Mouse (Mus musculus) ES-E14 (cell line): ENCODE measurements around the gene Pitpnc1. TPM values are rescaled to one million over a fixed set of nuclear protein-coding genes. Genes with fewer than 3 reads are reported as not detected.

ENCODE experiments used
- DNase-seq: peaks from one replicate; pipeline ENCODE4 v3.0.0-alpha.2; 2013; ENCODE audit warnings: low read depth, low spot score
- H3K27ac ChIP-seq: 2 replicates; pipeline ENCODE4 v1.5.1; 2012; ENCODE audit warnings: low read depth, mild to moderate bottlenecking, low read length, moderate library complexity, mixed read lengths; ENCODE audit not compliant: poor library complexity, insufficient read depth, severe bottlenecking
- H3K36me3 ChIP-seq: 2 replicates; pipeline ENCODE4 v1.6.1; 2012; ENCODE audit warnings: mild to moderate bottlenecking, low read length, moderate library complexity, mixed read lengths; ENCODE audit not compliant: control insufficient read depth, poor library complexity, insufficient read depth, severe bottlenecking
- H3K4me1 ChIP-seq, 2 experiments: fragments of 150-350 bp in 1 of 2; sonication (generic) in 1 of 2; 2 replicates each; pipeline ENCODE4 v1.6.1; 2012; ENCODE audit warnings: low read length in 2 of 2, mild to moderate bottlenecking in 1 of 2, mixed read lengths in 1 of 2; ENCODE audit not compliant: control insufficient read depth in 2 of 2, insufficient read depth in 2 of 2, poor library complexity in 1 of 2
- H3K4me3 ChIP-seq, 2 experiments: fragments of 150-350 bp in 1 of 2; sonication (generic) in 1 of 2; 2 replicates each; pipeline ENCODE4 v1.5.1; 2012; ENCODE audit warnings: low read length in 2 of 2, low read depth in 1 of 2, mild to moderate bottlenecking in 1 of 2, mixed read lengths in 1 of 2; ENCODE audit not compliant: insufficient read depth in 1 of 2, poor library complexity in 1 of 2, severe bottlenecking in 1 of 2
- H3K9ac ChIP-seq: 2 replicates; pipeline ENCODE4 v1.6.1; 2012; ENCODE audit warnings: low read depth, mild to moderate bottlenecking, low read length, mixed read lengths; ENCODE audit not compliant: poor library complexity, insufficient read depth, severe bottlenecking
- H3K9me3 ChIP-seq: fragments of 150-350 bp; sonication (generic); 2 replicates; pipeline ENCODE4 v1.6.1; 2012; ENCODE audit warnings: low read depth, mild to moderate bottlenecking, low read length; ENCODE audit not compliant: control insufficient read depth, insufficient read depth
- CHD2 ChIP-seq: IDR thresholded peaks from 2 replicates; pipeline ENCODE4 v1.6.1; 2014; ENCODE audit warnings: mild to moderate bottlenecking, low read depth, low read length, inconsistent platforms
- HCFC1 ChIP-seq: IDR thresholded peaks from 2 replicates; pipeline ENCODE4 v1.6.1; 2012; ENCODE audit warnings: low read length, inconsistent platforms, borderline replicate concordance; ENCODE audit not compliant: insufficient read depth
- MAFK ChIP-seq: IDR thresholded peaks from 2 replicates; pipeline ENCODE4 v1.6.1; 2014; ENCODE audit warnings: mild to moderate bottlenecking, low read depth, low read length, inconsistent platforms; ENCODE audit not compliant: insufficient read depth
- ZC3H11A ChIP-seq: IDR thresholded peaks from 2 replicates; pipeline ENCODE4 v1.6.1; 2012; ENCODE audit warnings: low read depth, mild to moderate bottlenecking, inconsistent platforms, low read length, borderline replicate concordance
- ZNF384 ChIP-seq: IDR thresholded peaks from 2 replicates; pipeline ENCODE4 v1.6.1; 2012; ENCODE audit warnings: low read depth, low read length, inconsistent platforms
- in situ Hi-C, 2 experiments: fragments of 600-800 bp; cut with MboI; formaldehyde crosslinking; loops; one replicate each; pipeline ENCODE4 v1.15.1; 2025; ENCODE audit warnings: low sequenced_read_pairs in 2 of 2, inconsistent platforms in 1 of 2; ENCODE audit not compliant: unreplicated experiment in 2 of 2
- total RNA-seq: library from RNA; depleted of rRNA; stranded (reverse); fragments of 300-350 nt; gene quantifications from 2 replicates; pipeline ENCODE4 v1.2.3, GENCODE M21; 2012

The Pitpnc1 gene
- total RNA-seq, 1 experiment: 37.3 TPM

DNA sequence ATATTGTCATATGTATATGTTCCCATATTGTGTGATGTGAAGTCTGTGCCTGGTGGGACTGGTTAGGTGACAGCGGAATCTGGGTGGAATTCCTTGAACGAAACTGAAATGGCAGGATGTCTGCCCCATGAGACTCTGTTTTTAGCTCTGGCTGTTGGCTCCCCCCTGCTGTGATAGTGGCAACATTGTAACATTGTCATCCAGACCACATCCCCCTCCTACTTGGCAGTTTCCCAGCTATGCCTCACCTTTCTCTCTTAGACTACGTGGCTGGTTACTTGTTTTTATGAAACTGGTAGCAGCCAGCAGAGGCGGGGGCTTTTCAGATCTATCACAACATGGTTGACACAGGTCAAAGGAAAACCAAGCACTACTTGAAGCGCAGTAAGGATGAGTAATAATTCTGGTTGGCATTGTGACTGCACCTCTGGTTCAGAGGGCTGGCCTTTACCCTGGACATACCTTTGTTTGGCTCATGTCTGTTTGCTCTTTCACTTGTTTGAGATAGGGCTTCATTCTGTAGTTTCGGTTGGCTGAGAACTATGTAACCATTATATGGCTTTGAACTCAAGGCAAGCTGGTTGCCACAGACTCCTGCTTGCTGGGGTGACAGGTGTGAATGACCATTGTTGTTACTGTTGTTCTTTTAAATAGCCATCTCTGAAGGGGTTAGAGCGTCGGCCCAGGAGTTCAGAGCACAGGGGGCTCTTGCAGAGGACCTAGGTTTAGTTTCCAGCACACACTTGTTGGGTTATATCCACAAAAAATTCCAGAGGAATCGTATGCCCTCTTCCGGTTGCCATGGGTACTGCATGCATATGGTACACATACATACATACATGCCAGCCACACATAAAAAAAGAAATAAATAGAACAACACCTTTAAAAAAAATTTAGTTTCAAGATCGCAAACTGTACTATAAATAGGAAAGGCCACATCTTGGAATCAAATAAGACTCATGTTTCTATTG is 183.0 kb downstream of the Pitpnc1 start:
- Histone ChIP-seq H3K27ac (no peak overlapping the region), H3K4me1 (peaks cover 0 to 7% of the 10 kb centered on the region in 2 experiments; a peak in 1 of 4 replicates), H3K9me3 (no peaks in the 10 kb centered on the region), H3K9ac (no peak overlapping the region), H3K4me3 (no peak overlapping the region), H3K36me3 (peaks cover 4% of the 10 kb centered on the region)
- no peak for TF ChIP-seq ZC3H11A
- TF ChIP-seq CHD2: no peak
- TF ChIP-seq HCFC1: no peak
- no peak for TF ChIP-seq ZNF384
- no peak for TF ChIP-seq MAFK
- DNase-seq: no peak
- in situ Hi-C loops: loop anchor here in 1 of 2 experiments (25.0 kb wide), 1 partner anchor 175 kb away; the partner anchor contains the start of gene Pitpnc1

DNA sequence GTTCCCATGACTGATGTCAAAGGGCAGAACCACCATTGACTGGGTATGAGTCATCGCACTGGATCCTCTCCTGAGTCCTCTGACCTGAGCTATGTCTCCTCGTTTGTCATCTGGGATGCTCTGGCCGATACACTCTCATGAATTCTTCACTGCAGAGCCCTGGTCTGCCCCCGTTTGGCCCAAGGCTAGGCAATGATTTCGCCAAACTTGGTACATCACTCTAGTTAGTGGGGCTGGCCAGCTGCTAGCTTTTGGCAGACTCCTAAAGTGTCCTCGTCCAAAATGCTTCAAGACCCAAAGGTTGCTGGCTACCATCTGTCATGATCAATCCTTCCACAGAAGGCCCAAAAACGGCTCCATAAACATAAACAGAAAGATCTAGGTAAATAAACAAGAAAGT is 184.8 kb downstream of the Pitpnc1 start:
- TF ChIP-seq ZC3H11A (no peak), HCFC1 (no peak), ZNF384 (no peak), MAFK (no peak), CHD2 (no peak)

DNA sequence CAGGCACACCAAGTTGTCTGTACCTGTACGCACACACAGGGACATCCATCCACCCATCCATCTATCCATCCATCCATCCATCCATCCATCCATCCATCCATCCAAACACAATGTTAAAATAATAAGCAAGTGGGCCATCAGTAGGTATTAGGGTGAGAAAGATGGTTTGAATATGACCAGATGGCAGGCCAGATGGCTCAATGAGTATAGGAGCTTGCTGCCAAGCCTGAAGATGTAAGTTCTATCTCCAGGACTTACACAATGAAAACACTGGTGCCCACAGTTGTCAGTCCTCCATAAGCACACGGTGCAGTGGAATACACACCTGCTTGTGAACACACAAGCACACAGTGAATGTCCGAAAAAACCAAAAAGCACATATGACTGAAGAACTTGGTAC is 186.9 kb downstream of the Pitpnc1 start:
- Histone ChIP-seq H3K4me3 (no peak overlapping the region), H3K9ac (no peak overlapping the region), H3K4me1 (peaks cover 7 to 16% of the 10 kb centered on the region in 2 experiments), H3K9me3 (no peaks in the 10 kb centered on the region), H3K27ac (no peak overlapping the region), H3K36me3 (no peaks in the 10 kb centered on the region; the same call in 1 of the 2 replicates)
- TF ChIP-seq HCFC1 (no peak), CHD2 (no peak), MAFK (no peak), ZNF384 (no peak), ZC3H11A (no peak)
- DNase-seq: no peak
- in situ Hi-C loops: loop anchor here in 1 of 2 experiments (25.0 kb wide), 1 partner anchor 179 kb away; the partner anchor contains the start of gene Pitpnc1

More for the DNA sequence above, 184.8 kb downstream of the Pitpnc1 start:
- no peak overlapping the region for H3K27ac ChIP-seq
- DNase-seq: no peak
- peaks cover 4% of the 10 kb centered on the region for H3K36me3 ChIP-seq
- H3K9me3 ChIP-seq: no peaks in the 10 kb centered on the region
- no peak overlapping the region for H3K9ac ChIP-seq
- peaks cover 0 to 12% of the 10 kb centered on the region in 2 experiments; a peak in 2 of 4 replicates for H3K4me1 ChIP-seq
- no peak overlapping the region for H3K4me3 ChIP-seq
- in situ Hi-C loops: loop anchor here in 1 of 2 experiments (25.0 kb wide), 1 partner anchor 177 kb away; the partner anchor contains the start of gene Pitpnc1

DNA sequence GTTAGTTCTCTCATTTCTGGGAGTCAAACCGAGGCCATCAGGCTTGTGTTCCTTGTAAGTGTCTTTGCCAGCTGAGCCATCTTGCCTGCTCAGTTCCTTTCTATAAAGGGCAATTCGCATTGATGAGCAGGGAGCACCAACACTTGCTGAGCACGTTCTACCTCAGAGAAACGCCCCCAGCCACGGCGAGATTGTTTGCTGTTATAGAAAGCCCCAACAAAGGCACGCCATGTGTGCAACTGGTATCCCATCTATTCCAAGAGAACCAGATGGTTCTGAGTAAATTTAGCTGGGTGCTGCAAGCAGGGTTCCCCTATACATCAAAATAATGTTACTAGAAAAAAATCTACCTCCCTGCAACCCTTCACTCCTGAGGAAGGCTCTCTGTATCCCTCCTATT is 188.0 kb downstream of the Pitpnc1 start:
- Histone ChIP-seq H3K4me3 (no peak overlapping the region), H3K27ac (no peak overlapping the region), H3K36me3 (no peaks in the 10 kb centered on the region; the same call in 1 of the 2 replicates), H3K4me1 (peaks cover 7 to 16% of the 10 kb centered on the region in 2 experiments), H3K9ac (no peak overlapping the region), H3K9me3 (no peaks in the 10 kb centered on the region)
- DNase-seq: no peak
- TF ChIP-seq HCFC1 (no peak), ZC3H11A (no peak), CHD2 (no peak), ZNF384 (no peak), MAFK (no peak)
- in situ Hi-C loops: loop anchor here in 1 of 2 experiments (25.0 kb wide), 1 partner anchor 180 kb away; the partner anchor contains the start of gene Pitpnc1
